In the genomic region with DNA sequence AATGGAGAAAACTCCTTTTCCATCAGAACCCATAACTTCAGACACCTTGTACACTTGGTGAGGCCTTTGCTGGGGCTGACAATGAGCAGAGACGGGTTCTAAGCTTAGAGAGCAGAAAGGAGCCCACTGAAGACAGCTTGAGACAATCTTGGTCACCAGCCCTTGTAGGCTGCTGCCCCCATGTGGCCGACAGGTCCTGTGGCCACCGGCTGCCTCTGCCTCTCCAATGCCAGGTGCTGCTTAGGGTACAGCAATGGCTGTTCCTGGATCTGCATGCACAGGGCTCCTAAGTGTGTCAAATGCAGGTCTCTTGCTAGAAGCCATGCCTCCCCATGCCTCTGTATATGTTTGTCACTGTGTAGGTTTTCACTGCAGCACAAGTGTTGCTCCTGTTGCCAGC, we compare ENCODE assay signal across 8 mouse cellular contexts. TPM values are rescaled to one million over a fixed set of nuclear protein-coding genes. Genes with fewer than 3 reads are reported as not detected.
DNase-seq lines count a peak whose midpoint lies in the region; ATAC-seq and TF ChIP-seq lines count a peak whose summit lies in the region.

No protein-coding gene starts in this region.

- no peaks in the 10 kb centered on the region for H3K27me3 ChIP-seq in heart, embryonic 15.5 days
- no peaks in the 10 kb centered on the region for H3K27me3 ChIP-seq in liver, embryonic 13.5 days
- H3K27me3 ChIP-seq in neural tube, embryonic 13.5 days: no peaks in the 10 kb centered on the region
- H3K27me3 ChIP-seq in testis, adult 2 months (ENCODE audit: control insufficient read depth, insufficient read depth, low read length): no peaks in the 10 kb centered on the region

- TF ChIP-seq CTCF in testis, adult 2 months (IDR thresholded peaks at IDR 0.05; ENCODE audit: control insufficient read depth, insufficient read depth, insufficient replicate concordance, low read depth, low read length): peak; percentile 65; the same call in 1 of the 2 replicates

- peak; percentile 88 for DNase-seq in CD4-positive helper T cell, adult 2 months (ENCODE audit: low read depth, low spot score)
- peak; percentile 81 for DNase-seq in brain, adult 2 months (ENCODE audit: low read depth, low spot score)
- peak; percentile 30 for DNase-seq in fibroblast of lung, adult 2 months (ENCODE audit: low read depth)
- DNase-seq in kidney, postnatal 14 days: peak; percentile 83
- DNase-seq in liver, embryonic 13.5 days: peak; percentile 22

- peak; percentile 48; the same call in 1 of the 2 replicates for ATAC-seq in heart, embryonic 15.5 days (replicated peaks; ENCODE audit: insufficient number of reproducible peaks, insufficient read depth, low FRiP score, low read depth)
- 0 out of 2 replicates have a peak, but pooled peaks have one; percentile 37 for ATAC-seq in liver, embryonic 13.5 days (ENCODE audit: low read depth)
- peak; percentile 62; the same call in 1 of the 2 replicates for ATAC-seq in neural tube, embryonic 13.5 days (ENCODE audit: low read depth)

- no peak for TF ChIP-seq POLR2A in testis, adult 2 months (IDR thresholded peaks at IDR 0.05; ENCODE audit: control insufficient read depth, low read depth, low read length)

- WGBS in heart, embryonic 15.5 days: 16% methylated on average over 3 of the region's 3 CpGs
- 16% methylated on average over 3 of the region's 3 CpGs for WGBS in liver, embryonic 13.5 days (ENCODE audit: insufficient replicate concordance)
- WGBS in neural tube, embryonic 13.5 days: 26% methylated on average over 3 of the region's 3 CpGs

- no peak overlapping the region for H3K4me2 ChIP-seq in heart, embryonic 15.5 days
- H3K4me2 ChIP-seq in liver, embryonic 13.5 days: no peak overlapping the region
- no peak overlapping the region for H3K4me2 ChIP-seq in neural tube, embryonic 13.5 days

- no peaks in the 10 kb centered on the region for H3K9me3 ChIP-seq in heart, embryonic 15.5 days (replicated peaks)
- H3K9me3 ChIP-seq in liver, embryonic 13.5 days (replicated peaks): no peaks in the 10 kb centered on the region
- H3K9me3 ChIP-seq in neural tube, embryonic 13.5 days: no peaks in the 10 kb centered on the region

- no peak overlapping the region for H3K9ac ChIP-seq in heart, embryonic 15.5 days
- H3K9ac ChIP-seq in liver, embryonic 13.5 days: no peak overlapping the region
- no peak overlapping the region for H3K9ac ChIP-seq in neural tube, embryonic 13.5 days

- H3K27ac ChIP-seq in heart, embryonic 15.5 days: no peak overlapping the region
- no peak overlapping the region for H3K27ac ChIP-seq in liver, embryonic 13.5 days
- no peak overlapping the region for H3K27ac ChIP-seq in neural tube, embryonic 13.5 days (replicated peaks)
- H3K27ac ChIP-seq in testis, adult 2 months (ENCODE audit: control insufficient read depth, insufficient read depth, low read depth, low read length): no peak overlapping the region

- H3K4me1 ChIP-seq in heart, embryonic 15.5 days (replicated peaks): peaks cover 3% of the 10 kb centered on the region
- no peaks in the 10 kb centered on the region for H3K4me1 ChIP-seq in liver, embryonic 13.5 days (replicated peaks)
- H3K4me1 ChIP-seq in neural tube, embryonic 13.5 days (replicated peaks): no peaks in the 10 kb centered on the region
- no peaks in the 10 kb centered on the region for H3K4me1 ChIP-seq in testis, adult 2 months (ENCODE audit: control insufficient read depth, insufficient read depth, low read length)

- H3K4me3 ChIP-seq in heart, embryonic 15.5 days: no peak overlapping the region
- H3K4me3 ChIP-seq in liver, embryonic 13.5 days (replicated peaks): no peak overlapping the region
- H3K4me3 ChIP-seq in neural tube, embryonic 13.5 days: no peak overlapping the region
- no peak overlapping the region for H3K4me3 ChIP-seq in testis, adult 2 months (ENCODE audit: control insufficient read depth, low read depth, low read length)

- peaks cover 79% of the 10 kb centered on the region for H3K36me3 ChIP-seq in heart, embryonic 15.5 days
- peaks cover 95% of the 10 kb centered on the region for H3K36me3 ChIP-seq in liver, embryonic 13.5 days
- H3K36me3 ChIP-seq in neural tube, embryonic 13.5 days: peaks cover 96% of the 10 kb centered on the region
- H3K36me3 ChIP-seq in testis, adult 2 months (ENCODE audit: control insufficient read depth, insufficient read depth, low read length): peaks cover 2% of the 10 kb centered on the region

RNA-seq across cellular contexts. Expression of gene Klf2, which starts 47.0 kb away (rescaled TPM):
- polyA plus RNA-seq in heart, embryonic 15.5 days (2015; fragmentation: Nextera tagmentation; extraction: Ambion mirVana): 18.5 and 19.5 TPM in 2 replicates
- polyA plus RNA-seq in liver, embryonic 13.5 days (2015; fragmentation: Nextera tagmentation; extraction: Ambion mirVana): 2.1 and 2.9 TPM in 2 replicates
- polyA plus RNA-seq in neural tube, embryonic 13.5 days (2015; fragmentation: Nextera tagmentation; extraction: Ambion mirVana): 6.6 and 8.3 TPM in 2 replicates
- 10.6 and 13.5 TPM in 2 replicates for polyA plus RNA-seq in testis, adult 2 months (2012; rRNA removed)

RNA-seq across cellular contexts. Expression of gene Eps15l1, which starts 55.4 kb away (rescaled TPM):
- 30.5 and 42.0 TPM in 2 replicates for polyA plus RNA-seq in heart, embryonic 15.5 days (2015; fragmentation: Nextera tagmentation; extraction: Ambion mirVana)
- 17.5 and 21.1 TPM in 2 replicates for polyA plus RNA-seq in liver, embryonic 13.5 days (2015; fragmentation: Nextera tagmentation; extraction: Ambion mirVana)
- polyA plus RNA-seq in neural tube, embryonic 13.5 days (2015; fragmentation: Nextera tagmentation; extraction: Ambion mirVana): 57.5 and 58.4 TPM in 2 replicates
- polyA plus RNA-seq in testis, adult 2 months (2012; rRNA removed): 11.9 and 12.0 TPM in 2 replicates

Comparison
In these comparisons a context has a peak if more than half of its experiments do, and no peak if none do; other contexts are left out.
1. DNase-seq: peak in every context shown above with its lines; median percentile 88 in CD4-positive helper T cell, adult 2 months; 83 in kidney, postnatal 14 days; 81 in brain, adult 2 months; 30 in fibroblast of lung, adult 2 months; 22 in liver, embryonic 13.5 days.